ENCODE assay signal across 10 mouse cellular contexts in the genomic region with DNA sequence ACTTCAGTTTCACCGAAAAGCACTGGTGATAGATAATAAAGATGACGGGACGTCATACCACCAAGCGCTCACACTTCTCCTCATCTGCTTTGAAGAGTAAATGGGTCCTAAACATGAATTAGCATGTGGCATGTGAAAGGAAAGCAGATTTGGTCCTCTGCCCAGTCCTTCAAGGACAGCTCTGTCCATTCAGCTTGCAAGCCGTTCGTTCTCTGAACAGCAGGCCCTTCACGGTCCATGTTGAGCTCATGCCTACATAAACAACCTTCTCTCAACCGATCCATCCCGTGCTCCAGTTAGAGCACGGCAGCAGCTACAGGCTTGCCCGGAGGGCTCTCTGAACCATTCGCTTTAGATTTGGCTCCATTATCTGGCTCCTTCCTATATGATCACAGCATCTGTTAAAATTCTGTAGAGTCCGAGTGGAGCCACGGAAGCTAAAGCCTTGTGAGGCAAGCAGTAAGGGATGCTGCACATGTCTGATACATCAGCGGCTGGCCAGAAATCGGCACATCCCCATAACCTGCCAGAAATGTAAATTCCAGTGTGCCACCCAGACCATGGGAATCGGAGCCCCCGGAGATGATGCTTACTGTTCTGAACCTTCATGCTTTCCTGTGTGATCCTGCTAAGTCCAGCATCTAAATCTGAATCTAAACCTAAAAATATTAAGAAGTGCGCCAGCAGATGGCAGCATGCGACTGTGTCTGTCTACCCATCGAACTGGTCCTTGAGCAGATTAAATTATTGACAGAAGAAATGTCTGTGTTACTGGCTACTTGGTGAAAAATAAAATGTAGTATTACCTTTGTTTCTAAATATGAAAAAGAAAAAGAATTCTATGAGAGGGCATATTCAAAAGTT.
A peak's percentile ranks its signal among the peaks of the same experiment; 100 is the strongest.
DNase-seq lines count a peak whose midpoint lies in the region; ATAC-seq lines count a peak whose summit lies in the region.
"Had no signal": no experiment of that assay in that cellular context is flagged by ENCODE, and none has a peak within 500 bp of the region (broad histone marks: within the 10 kb centered on the region; RNA-seq: fewer than 3 reads in every experiment).

No protein-coding gene starts in this region.

- no peaks in the 10 kb centered on the region for H3K36me3 ChIP-seq in splenic B cell, adult 2 months (ENCODE audit: control insufficient read depth, insufficient read depth, low read length, poor library complexity, severe bottlenecking)
- H3K36me3 ChIP-seq: G1E; liver, embryonic 15.5 days had no signal

- intact Hi-C loops in gastrocnemius, postnatal 36 days (cut with DNase I): loop anchor here (1.0 to 5.0 kb wide), 3 partner anchors 524 to 691 kb away; no protein-coding TSS in a partner anchor

- H3K27me3 ChIP-seq in splenic B cell, adult 2 months (ENCODE audit: control insufficient read depth, insufficient read depth, low read length, poor library complexity, severe bottlenecking): no peaks in the 10 kb centered on the region
- H3K27me3 ChIP-seq: liver, embryonic 15.5 days had no signal

- ATAC-seq in common myeloid progenitor, adult 5-6 weeks (replicated peaks; ENCODE audit: low read depth, poor library complexity, severe bottlenecking): 0 out of 2 replicates have a peak, but pooled peaks have one; percentile 32
- peak; percentile 70 for ATAC-seq in megakaryocyte progenitor cell, adult 5-6 weeks (replicated peaks; ENCODE audit: poor library complexity)

- peak; percentile 56 for DNase-seq in gastrocnemius, adult 18-20 months (ENCODE audit: low spot score)
- no peak for DNase-seq in gastrocnemius, postnatal 25 days
- DNase-seq in ZHBTc4 (ENCODE audit: low read depth, low spot score): peak; percentile 58
- peak; percentile 26 to 36 for DNase-seq in gastrocnemius, postnatal 36 days
- DNase-seq in layer of hippocampus, adult 9-11 months: peak; percentile 72
- DNase-seq in splenic B cell, adult 2 months (ENCODE audit: low read depth, low spot score): peak; percentile 8
